Mouse (Mus musculus) left cerebral cortex, adult 8-10 months (tissue): ENCODE results near the gene Xrcc3. TPM values are rescaled to one million over a fixed set of nuclear protein-coding genes. Genes with fewer than 3 reads are reported as not detected.

Experiments used
- total RNA-seq, 4 experiments: library from RNA; stranded (reverse); gene quantifications; 2 replicates each; pipeline ENCODE4 v1.2.4; 2022

Xrcc3 gene
- total RNA-seq, 4 experiments from 2014 or later: 6.0 to 6.7 (median 6.4) TPM

Other genes starting within 250 kb of the Xrcc3 start
- 10 to 100 TPM; 84.7 to 97.3 (median 85.8) TPM for gene Mark3, start 239.3 kb downstream of the Xrcc3 start, total RNA-seq
- gene Ckb, start 141.5 kb downstream of the Xrcc3 start, total RNA-seq: 1,000 to 10,000 TPM; 1,860 to 1,987 (median 1,908) TPM
- gene Trmt61a, start 135.8 kb downstream of the Xrcc3 start, total RNA-seq: 10 to 100 TPM; 18.6 to 22.6 (median 20.8) TPM
- gene Bag5, start 100.6 kb downstream of the Xrcc3 start, total RNA-seq: 10 to 100 TPM; 59.0 to 65.9 (median 59.6) TPM
- gene Apopt1, start 100.6 kb downstream of the Xrcc3 start, total RNA-seq: 10 to 100 TPM; 38.6 to 41.1 (median 39.6) TPM
- 100 to 1,000 TPM; 689 to 762 (median 731) TPM for gene Klc1, start 55.0 kb downstream of the Xrcc3 start, total RNA-seq
- 10 to 100 TPM; 20.3 to 24.5 (median 21.7) TPM for gene Zfyve21, start 297 bp upstream of the Xrcc3 start, total RNA-seq
- 10 to 100 TPM; 56.1 to 61.6 (median 58.2) TPM for gene Ppp1r13b, start 94.2 kb upstream of the Xrcc3 start, total RNA-seq
- gene Atp5mpl, start 153.1 kb upstream of the Xrcc3 start, total RNA-seq: 100 to 1,000 TPM; 352 to 403 (median 371) TPM
- gene Tdrd9, start 157.7 kb upstream of the Xrcc3 start, total RNA-seq: under 1 TPM; 0.27 to 0.93 (median 0.55) TPM
- gene Rd3l, start 167.4 kb upstream of the Xrcc3 start, total RNA-seq: not detected